Mouse (Mus musculus): ENCODE results near the gene Clasp2. TPM values are rescaled to one million over a fixed set of nuclear protein-coding genes. Genes with fewer than 3 reads are reported as not detected.
"Not testable (repeated sequence)": the region's sequence is repeated elsewhere in the genome, so short reads cannot be mapped to it uniquely, and the experiment has no call there.

Gene Clasp2
- 116 and 122 TPM in 2 replicates for polyA plus RNA-seq (2012; rRNA removed)

DNA sequence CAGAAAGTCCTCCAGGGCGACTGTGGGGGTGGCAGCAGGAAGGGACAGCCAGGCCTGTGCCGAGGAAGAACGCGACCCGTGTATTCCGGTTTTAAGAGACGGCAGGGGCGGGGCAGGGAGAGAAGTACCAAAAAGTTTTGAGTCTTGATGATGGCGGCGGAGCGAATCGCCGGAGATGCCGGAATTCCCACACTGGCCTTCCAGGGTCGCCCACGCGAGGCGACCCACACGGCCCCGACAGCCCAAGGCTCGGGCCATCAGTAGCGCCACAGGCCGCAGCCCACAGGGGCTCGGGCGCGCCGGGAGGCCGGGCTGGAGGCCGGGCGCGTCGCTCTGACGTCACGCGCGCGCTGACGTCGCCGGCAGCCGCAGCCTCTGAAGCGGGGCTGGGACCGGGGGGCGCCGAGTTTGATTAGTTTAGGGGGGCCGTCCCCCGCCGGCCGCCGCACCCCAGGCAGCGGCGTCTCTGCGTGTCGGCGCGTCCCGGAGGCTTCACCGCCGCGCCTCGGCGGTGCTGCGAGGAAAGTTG is at the start of gene Clasp2:
Clasp2 (plus strand) TSS at position 366 of the 529 bp plus-strand sequence.
- peak; percentile 33 to 61 for DNase-seq (ENCODE audit: extremely low spot score in 1 of 2, low spot score in 1 of 2)

DNA sequence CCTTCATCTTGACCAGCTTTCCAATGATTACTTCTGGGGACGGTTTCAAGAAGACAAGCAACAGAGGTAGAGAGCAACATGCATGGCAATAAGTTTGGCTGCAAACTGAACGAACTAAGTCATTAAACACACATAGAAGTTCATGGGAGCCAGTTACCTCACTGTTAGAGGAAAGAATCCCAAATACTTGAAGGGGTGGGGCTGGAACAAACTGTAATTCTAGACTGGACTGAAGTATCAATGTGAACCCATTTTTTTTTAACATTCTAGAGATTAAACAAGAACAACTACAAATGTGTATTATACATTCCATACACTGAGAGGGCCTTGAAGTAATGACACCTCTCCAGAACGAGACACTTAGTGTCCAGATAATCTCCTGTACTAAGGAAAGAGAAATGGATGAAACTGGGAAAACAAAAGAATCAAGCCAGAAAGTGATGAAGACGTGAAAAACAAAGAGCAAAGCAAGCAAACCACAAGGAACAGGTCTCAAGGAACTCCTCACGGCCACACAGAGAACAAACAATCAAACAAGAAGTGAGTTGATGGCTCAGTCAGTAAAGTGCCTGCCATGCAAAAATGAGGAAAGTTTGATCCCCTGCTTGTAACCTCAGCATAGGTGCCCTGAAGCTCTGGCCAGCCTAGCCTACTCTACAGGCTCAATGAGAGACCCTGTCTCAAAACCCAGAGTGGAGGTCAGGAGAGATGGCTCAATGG is 39.7 kb upstream of the Clasp2 start:
- no peak for DNase-seq (ENCODE audit: extremely low spot score in 1 of 2, low spot score in 1 of 2)

DNA sequence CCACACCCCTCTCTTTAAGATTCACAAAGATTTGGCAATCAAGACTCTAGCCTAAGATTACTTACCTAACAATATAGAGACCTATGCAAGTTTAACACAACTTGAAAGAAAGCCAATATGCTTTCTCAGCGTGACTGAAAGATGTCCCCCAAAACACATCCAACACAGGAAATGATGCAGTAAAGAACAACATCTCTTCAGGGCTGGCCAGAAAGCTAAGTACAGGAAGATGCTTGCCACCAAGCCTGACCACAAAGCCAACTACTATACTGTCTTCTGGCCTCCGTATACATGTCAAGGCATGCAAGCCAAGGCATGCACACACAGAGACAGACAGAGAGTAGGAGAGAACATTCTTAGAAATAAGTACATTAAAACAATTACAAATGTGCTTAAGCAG is 35.2 kb upstream of the Clasp2 start:
- DNase-seq (ENCODE audit: extremely low spot score in 1 of 2, low spot score in 1 of 2) = no peak

DNA sequence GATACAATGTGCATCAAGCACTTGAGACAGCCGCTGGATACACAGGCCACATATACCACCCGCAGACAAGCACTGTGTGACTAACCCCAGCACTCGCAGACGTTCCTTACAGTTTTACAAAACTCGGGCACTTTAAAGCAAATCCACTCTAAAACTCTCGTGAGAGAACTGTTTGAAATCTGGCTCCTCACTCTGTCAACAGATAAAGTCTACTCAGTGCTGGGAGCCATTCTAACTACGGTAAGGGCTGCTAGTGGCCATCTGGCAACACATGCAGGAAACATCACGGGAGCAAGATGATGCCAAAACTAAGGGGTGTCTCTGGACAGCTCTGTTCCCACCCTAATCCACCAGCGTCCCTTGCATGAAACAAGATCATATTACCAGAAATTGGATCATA is 34.4 kb upstream of the Clasp2 start:
- DNase-seq (ENCODE audit: extremely low spot score in 1 of 2, low spot score in 1 of 2) = no peak

DNA sequence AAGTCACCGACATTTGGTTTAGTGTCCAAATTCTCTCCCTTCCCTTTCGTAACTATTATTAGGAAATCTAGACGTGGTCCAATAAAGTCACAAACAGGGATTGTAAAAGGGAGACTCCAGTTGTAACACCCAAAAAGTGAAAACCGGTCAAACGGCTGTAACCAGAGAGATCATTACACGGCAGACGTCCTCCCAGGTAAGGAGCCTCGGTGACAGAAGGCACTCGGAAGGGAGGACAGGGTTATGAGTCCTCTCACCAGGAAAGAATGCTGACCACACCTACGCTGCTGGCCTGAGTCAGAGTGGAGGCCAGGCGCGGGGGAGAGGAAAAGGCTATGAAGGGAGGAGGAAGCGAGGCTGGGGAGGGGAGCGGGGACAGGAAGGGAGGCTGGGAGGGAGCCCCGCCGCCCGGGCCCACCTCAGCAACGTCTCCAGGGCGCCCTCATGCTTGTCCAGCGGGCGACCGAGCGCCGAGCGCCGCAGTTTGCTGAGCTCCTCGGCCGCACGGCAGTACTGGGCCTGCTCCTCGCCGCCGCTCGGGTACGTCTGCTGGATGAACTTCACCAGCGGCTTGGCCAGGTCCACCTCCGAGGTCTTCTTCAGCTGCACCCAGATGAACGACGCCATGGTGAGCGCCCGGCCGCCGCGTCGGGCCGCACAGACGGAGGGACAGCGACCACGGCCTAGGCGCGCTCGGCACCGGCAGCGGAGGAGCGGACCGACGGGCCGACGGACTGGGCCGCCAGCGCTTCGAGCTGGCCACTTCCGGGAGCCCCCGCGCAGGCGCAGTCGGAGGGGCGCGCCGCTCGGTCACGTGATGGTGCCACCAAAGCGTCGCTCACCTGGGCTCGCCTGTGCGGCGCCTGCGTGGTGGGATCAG is 33.6 kb upstream of the Clasp2 start, which contains the start of gene Pdcd6ip:
Pdcd6ip (minus strand) TSS at position 779 of the 880 bp plus-strand sequence.
- peak; percentile 75 to 93 for DNase-seq (ENCODE audit: extremely low spot score in 1 of 2, low spot score in 1 of 2)

DNA sequence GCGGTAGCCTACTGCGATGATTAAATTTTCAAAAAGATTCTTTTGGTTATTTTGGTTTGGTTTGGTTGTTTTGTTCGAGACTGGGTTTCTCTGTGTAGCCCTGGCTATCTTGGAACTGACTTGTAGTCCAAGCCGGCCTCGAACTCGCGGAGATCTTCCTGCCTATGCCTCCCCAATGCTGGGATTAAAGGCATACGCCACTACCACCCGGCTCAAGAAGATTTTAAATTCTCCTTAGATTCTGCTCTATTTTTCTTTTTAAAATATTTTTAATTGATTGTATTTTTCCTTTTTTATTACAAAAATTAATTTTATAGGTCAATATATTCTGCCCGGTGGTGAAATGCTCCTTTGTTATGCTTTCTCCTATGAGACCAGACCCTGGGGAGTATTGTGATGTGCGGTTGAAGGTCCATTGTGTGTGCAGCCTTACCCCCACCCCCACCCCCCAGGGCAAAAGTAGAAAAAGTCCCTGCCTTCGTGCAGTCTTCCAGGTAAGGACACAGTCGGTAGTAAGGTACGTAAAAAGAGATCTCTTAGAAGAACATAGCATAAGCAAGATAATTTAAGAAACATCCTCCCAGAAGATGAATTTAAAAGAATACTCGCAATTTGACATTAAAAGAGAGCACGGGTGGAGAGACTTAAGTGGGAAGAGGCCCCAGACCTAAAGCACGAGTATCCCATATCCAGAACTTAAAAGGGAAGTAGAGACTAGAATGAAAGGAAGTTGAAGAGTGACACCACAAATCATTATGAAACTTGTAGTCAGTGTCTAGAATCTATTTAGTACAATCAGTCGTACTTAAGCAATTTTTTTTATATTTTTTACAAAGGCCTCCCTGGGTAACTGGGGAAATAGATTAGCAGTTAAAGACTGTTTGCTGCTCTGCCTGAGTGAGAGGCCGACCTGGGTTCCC is 32.7 kb upstream of the Clasp2 start:
- DNase-seq (ENCODE audit: extremely low spot score in 1 of 2, low spot score in 1 of 2) = no peak

DNA sequence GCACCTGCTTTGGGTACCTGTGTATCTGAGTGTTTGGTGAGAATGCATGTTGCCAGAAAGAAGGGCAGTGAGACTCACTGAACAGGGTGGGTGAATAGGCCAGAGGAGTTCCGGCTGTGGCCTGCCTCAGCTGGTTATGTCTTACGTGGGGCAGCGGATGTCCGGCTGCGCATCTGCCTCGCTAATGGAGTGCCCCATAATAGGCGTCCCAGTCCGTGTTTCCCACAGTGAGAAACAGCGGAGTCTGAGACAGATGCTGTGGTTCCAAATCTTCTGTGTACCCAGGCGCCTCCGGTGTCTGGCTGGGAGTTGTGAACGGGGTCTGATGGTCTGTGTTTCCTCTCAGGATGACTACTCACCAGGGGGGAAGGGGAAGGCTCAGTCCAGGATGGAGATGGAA is 30.4 kb upstream of the Clasp2 start:
- DNase-seq (ENCODE audit: extremely low spot score in 1 of 2, low spot score in 1 of 2) = no peak

DNA sequence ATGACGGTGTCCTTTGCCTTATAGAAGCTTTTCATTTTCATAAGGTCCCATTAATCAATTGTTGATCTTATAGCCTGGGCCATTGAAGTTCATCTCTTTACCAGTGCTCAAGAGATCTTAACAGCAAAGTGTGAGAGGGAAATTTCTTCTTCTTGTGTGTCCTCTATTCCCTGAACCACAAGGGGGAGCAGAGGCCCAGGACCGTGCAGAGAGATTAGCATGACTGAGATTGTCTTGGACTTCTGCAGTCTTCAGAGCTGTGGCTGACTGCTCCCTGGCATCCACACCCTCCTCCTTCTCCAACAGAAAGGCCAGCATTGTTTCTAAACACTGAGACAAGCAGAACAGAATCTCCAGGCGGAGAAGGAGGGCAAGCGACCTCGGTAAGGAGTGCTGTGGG is 22.2 kb upstream of the Clasp2 start:
- DNase-seq (ENCODE audit: extremely low spot score in 1 of 2, low spot score in 1 of 2) = peak in 1 of 2 experiments; percentile 63

DNA sequence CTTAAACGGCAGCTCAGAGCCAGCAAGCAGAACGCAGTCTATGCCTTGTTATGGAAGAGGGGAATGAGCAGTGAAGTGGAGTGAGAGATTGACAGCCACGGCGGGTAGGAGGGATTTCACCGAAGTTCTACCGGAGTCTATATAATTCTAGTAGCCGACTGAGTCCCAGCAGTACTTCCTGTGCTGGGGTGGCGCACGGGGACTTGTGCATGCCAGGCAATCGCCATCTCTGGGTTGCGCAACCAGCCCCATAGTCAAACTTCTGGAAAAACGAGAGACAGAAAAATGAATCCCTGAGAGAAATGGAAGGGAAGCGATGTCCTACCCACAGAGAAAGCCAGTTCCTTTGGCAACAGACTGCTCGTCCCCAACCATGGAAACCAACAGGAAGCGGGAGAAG is 16.6 kb upstream of the Clasp2 start:
- DNase-seq (ENCODE audit: extremely low spot score in 1 of 2, low spot score in 1 of 2) = no peak

DNA sequence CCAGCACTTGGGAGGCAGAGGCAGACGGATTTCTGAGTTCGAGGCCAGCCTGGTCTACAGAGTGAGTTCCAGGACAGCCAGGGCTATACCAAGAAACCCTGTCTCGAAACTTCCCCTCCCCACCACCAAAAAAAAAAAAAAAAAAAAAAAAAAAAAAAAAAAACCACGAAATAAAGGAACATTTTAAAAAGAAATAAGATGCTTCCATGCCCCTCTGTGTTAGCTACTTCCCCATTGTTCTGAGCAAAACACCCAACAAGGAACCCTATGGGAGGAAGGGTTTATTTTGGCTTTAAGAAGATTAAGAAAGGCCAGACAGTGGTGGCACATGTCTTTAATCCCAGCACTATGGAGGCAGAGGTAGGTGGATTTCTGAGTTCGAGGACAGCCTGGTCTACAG is 15.7 kb upstream of the Clasp2 start:
- not testable (repeated sequence) for DNase-seq (ENCODE audit: extremely low spot score in 1 of 2, low spot score in 1 of 2)

DNA sequence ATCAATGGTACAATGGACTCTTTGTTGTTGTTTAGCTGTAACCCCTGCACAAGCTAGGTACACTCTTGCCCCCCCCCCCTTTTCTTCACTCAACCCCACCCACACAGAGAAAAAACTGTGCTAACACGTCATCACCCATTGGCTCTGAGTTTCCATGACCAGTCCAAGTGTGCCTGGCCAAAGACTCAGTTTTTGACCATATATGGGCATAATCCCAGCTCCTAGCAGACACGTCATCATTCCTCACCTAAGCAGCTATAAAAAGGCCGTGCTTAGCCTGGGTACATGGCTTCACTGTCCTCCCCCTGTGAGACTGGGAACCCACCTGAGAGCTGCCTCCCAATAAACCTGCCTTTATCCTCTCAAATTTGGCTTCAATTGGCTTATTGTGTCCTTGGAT is 15.1 kb upstream of the Clasp2 start:
- no peak for DNase-seq (ENCODE audit: extremely low spot score in 1 of 2, low spot score in 1 of 2)

DNA sequence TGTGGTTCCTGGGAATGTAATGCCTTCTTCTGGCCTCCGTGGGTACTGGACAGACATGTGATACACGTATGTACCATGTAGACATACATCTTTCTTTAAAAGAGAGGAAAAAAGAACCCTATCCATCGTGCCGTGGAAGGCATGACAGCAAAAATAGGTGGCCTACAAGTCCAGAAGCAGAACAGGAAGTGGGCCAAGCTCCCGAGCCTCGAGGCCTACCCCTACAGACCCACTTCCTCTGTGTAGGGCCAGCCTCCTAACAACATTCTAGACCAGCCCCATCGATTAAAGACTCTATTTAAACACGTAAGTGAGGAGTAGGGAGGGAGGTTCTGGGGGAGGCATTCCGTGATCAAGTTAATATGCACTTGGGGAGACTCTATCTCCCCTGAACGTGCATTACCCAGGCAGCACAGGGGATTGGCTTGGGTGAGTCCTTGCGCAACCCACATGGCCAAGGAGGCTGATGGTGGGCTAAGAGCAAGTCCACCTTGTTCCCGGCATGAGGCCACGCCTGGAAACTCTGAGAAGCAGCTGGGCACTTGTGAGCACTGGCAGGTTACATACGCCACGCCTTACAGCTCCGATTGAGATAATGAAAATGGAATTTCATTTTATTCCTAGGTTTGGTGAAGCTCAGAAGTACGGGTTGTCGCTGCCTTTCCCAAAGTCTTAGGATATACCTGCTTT is 14.1 kb upstream of the Clasp2 start:
- no peak for DNase-seq (ENCODE audit: extremely low spot score in 1 of 2, low spot score in 1 of 2)

DNA sequence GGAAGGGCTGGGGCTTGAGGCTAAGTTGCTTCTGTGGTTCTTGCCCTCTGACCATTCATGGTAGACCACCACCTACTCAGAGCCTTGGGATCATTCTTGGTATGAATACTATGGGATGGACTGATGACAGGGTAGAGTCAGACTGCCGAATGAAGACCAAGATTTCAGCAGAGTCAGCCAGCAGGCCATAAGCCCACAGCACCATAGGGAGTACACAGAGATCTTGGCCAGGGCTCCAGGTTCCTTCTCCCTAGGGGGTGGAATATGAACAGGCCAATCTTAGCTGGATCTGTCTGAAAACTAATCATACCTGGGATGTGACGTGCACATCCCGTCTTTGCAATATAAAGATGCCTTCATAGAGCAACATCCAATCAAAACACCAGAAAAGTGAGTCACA is 9.7 kb upstream of the Clasp2 start:
- DNase-seq (ENCODE audit: extremely low spot score in 1 of 2, low spot score in 1 of 2) = no peak

DNA sequence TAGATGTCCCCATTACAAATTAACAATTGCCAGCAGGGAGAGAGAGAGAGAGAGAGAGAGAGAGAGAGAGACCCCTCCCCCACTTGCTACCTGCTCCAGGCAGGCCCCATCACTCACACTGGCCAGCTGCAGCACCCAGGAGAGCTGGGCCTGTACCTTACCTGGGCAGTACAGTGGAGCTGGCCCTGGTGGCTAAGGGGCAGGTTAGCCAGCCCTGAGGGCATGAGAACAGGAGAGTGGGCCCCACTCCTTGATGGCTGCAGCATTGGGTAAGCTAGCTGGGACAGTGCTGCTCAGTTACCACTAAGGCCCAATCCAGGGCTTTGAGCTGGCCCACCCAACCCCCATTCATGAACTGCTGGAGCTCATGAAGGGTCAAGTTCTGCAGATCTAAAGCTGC is 5.4 kb upstream of the Clasp2 start:
- DNase-seq (ENCODE audit: extremely low spot score in 1 of 2, low spot score in 1 of 2) = no peak

DNA sequence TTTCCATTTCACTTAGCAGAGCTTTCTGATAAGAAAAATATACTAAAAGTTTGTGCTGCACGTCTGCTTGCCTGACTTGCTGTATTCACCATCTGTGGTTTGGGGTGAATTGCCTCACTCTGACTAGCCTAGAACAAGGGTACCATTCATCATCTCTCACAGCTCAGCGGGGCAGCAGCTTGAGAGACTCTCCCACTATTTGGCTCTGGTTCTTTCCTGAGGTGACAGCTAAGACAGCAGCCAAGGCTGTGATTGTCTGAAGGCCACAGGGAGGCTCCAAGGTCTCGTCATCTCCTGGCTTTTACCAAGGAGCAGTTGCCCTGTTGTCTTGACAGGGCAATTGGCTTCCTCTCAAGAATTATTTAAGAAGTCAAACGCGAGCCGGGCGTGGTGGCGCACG is 3.3 kb upstream of the Clasp2 start:
- DNase-seq (ENCODE audit: extremely low spot score in 1 of 2, low spot score in 1 of 2) = no peak

DNA sequence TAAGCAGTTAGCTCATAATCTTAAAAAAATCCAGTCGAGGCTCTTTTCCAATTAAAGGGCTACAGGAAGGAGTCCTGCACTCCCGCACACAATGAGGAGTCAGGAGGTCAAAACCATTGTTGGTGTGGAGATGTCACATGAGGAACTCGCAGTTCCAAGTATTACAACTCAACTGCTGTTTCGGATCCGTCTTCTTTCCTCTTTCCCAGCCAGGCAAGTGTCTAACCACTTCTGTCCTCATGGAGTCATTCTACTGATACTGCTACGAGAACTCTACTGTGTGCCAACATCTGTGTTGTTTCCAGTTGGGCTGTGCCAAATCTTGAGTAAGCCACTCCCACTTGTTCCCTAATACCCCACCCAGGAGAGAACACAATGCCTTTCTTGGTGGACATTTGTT is 2.3 kb upstream of the Clasp2 start:
- DNase-seq (ENCODE audit: extremely low spot score in 1 of 2, low spot score in 1 of 2) = no peak

DNA sequence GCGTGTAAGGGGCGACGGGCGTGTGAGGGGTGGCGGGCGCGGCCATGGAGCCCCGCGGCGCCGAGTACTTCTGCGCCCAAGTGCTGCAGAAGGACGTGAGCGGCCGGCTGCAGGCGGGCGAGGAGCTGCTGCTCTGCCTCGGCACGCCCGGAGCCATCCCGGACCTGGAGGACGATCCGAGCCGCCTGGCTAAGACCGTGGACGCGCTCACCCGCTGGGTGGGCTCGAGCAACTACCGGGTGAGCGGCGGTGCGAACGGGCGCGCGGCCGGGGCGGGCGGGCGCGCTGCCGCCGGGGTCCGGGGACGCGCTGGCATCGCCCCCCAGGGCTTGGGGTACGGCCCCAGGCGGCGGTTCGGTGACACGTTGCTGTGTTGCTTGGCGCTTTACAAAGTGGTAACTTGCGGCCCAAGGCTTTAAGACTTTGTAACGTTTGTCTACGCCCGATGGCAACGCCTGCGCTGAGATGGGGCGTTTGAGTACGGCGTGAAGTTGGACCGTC is 414 bp downstream of the Clasp2 start:
- peak in 1 of 2 experiments; percentile 35 for DNase-seq (ENCODE audit: extremely low spot score in 1 of 2, low spot score in 1 of 2)

DNA sequence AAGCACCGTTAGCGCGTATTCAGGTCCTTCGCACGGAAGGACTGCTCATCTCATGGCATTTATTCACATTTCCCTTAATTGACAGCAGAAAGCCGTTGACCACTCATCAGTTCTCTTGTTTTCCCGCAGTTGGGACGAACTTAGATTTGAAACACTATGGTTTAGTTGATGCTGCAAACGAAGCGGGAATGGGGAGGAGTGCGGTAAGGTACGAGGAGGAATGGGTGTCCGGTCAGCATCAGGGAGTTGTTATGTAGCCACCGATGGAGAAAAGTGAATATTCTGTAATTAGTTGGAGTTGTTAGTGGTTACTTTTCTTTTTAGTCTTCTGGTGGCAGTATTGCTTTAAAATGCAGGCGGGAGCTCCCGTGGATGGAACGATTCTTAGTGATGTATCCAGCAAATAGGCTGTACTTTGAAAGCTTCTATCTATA is 1.1 kb downstream of the Clasp2 start:
- DNase-seq (ENCODE audit: extremely low spot score in 1 of 2, low spot score in 1 of 2) = peak; percentile 33 to 68

DNA sequence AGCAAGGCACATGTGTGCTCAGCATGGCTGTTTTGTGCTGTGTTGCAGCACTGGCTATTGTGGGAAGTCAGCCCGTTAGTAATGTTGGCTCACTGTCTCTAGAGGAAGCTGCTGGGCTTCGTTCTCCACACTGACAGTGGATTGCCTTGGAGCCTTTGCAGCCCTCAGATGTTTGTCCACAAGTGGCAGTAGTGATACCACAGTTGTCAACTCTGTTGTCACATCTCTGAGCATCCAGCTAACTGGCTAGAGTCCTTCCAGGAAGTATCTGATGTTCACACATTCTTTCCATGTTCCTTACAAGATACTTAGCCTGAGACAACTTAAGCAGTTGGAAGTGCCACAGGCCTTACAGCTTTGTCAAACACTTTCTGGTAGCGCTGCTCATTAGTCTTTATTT is 2.0 kb downstream of the Clasp2 start:
- no peak for DNase-seq (ENCODE audit: extremely low spot score in 1 of 2, low spot score in 1 of 2)

DNA sequence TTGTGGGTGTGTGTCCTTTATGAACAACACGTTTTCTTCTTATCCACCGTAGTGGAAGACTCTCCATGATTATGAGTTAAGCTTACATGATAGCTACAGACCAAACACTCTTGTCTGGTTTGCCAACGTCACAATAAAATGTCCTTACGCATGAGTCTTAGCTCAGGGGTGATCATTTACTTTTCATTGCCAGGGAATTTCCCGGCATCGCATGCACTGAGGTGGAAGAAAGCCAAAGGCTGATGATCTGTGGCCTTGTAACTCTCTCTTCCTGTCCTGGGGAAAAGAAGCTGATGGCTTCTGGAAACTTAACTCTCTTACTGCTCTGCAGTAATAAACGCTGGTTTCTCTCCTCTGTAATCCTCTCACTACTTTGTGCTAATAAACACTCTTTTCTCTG is 8.1 kb downstream of the Clasp2 start:
- DNase-seq (ENCODE audit: extremely low spot score in 1 of 2, low spot score in 1 of 2) = no peak

All from frontal cortex, adult 2 months (tissue).